In the genomic region with DNA sequence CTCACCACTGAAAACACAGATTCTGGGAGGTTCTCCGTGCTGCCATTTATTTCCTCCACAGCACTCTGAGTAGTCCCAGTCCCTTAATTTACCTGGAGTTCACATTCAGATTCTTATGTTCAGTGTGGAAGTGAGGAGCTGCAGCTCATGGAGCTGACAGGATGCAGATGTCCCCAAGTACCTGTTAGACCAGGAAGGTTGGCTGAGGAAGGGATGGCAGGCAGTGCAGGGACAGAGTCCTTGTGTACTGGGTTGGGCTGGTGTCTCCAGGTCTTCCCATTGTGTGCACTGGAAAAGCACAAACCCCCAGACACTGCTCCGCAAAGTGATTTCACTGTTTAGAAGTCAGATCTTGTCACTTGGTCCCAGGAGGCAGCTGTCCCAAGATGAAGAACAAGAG, we compare ENCODE assay signal across 30 mouse cellular contexts. TPM values are rescaled to one million over a fixed set of nuclear protein-coding genes. Genes with fewer than 3 reads are reported as not detected.
"Had no signal": no experiment of that assay in that cellular context is flagged by ENCODE, and none has a peak within 500 bp of the region (broad histone marks: within the 10 kb centered on the region; RNA-seq: fewer than 3 reads in every experiment).

No protein-coding gene starts in this region.

- H3K4me1 ChIP-seq: limb, embryonic 12.5 days had no signal

- H3K9ac ChIP-seq: heart, embryonic 12.5 days; hindbrain, embryonic 12.5 days; hindbrain, embryonic 14.5 days; intestine, embryonic 15.5 days; limb, embryonic 12.5 days had no signal

- H3K4me3 ChIP-seq: gastrocnemius, adult 2 months; heart, embryonic 12.5 days; hindbrain, embryonic 10.5 days; hindbrain, embryonic 12.5 days; intestine, embryonic 15.5 days; layer of hippocampus, adult 2 months; left cerebral cortex, adult 2 months; limb, embryonic 10.5 days; limb, embryonic 12.5 days had no signal

- ATAC-seq: hindbrain, embryonic 16.5 days; inflammation-experienced regulatory T-cells, adult 6 months; intestine, embryonic 15.5 days; intestine, postnatal 0 days had no signal

- H3K9me3 ChIP-seq: heart, embryonic 12.5 days; hindbrain, embryonic 10.5 days; hindbrain, embryonic 12.5 days; intestine, embryonic 15.5 days; limb, embryonic 10.5 days; limb, embryonic 12.5 days had no signal

- H3K27ac ChIP-seq: gastrocnemius, adult 2 months; hindbrain, embryonic 10.5 days; hindbrain, embryonic 12.5 days; hindbrain, embryonic 14.5 days; intestine, embryonic 15.5 days; layer of hippocampus, adult 2 months; left cerebral cortex, adult 2 months; limb, embryonic 10.5 days; limb, embryonic 12.5 days had no signal

- DNase-seq: gastrocnemius, adult 2 months; gastrocnemius, postnatal 10 days; gastrocnemius, postnatal 25 days; heart, adult 18-20 months; heart, postnatal 10 days; heart, postnatal 4 days; kidney, adult 18-20 months; kidney, adult 8-10 months; kidney, postnatal 10 days; kidney, postnatal 25 days; kidney, postnatal 4 days; liver had no signal

- H3K36me3 ChIP-seq: heart, embryonic 12.5 days; hindbrain, embryonic 10.5 days; hindbrain, embryonic 12.5 days; intestine, embryonic 15.5 days; limb, embryonic 10.5 days; limb, embryonic 12.5 days had no signal

- H3K4me2 ChIP-seq: heart, embryonic 12.5 days; hindbrain, embryonic 12.5 days; hindbrain, embryonic 14.5 days; intestine, embryonic 15.5 days; limb, embryonic 12.5 days; liver, embryonic 11.5 days had no signal

RNA-seq across cellular contexts. Expression of a gene that starts 11.8 kb away (rescaled TPM):
- polyA plus RNA-seq: frontal cortex, adult 2 months; heart, embryonic 12.5 days; heart, embryonic 14.5 days; hindbrain, embryonic 10.5 days; hindbrain, embryonic 12.5 days; hindbrain, embryonic 14.5 days; hindbrain, embryonic 16.5 days; kidney, embryonic 14.5 days; kidney, embryonic 16.5 days; limb, embryonic 10.5 days; limb, embryonic 12.5 days; limb, embryonic 14.5 days; liver, embryonic 11.5 days had no signal

RNA-seq across cellular contexts. Expression of a gene that starts 33.5 kb away (rescaled TPM):
- polyA plus RNA-seq: frontal cortex, adult 2 months; heart, embryonic 12.5 days; heart, embryonic 14.5 days; hindbrain, embryonic 12.5 days; hindbrain, embryonic 14.5 days; hindbrain, embryonic 16.5 days; kidney, embryonic 14.5 days; limb, embryonic 10.5 days; limb, embryonic 12.5 days; limb, embryonic 14.5 days had no signal
